Mouse (Mus musculus) midbrain, embryonic 14.5 days (tissue): ENCODE data around the gene B3galt6. TPM values are rescaled to one million over a fixed set of nuclear protein-coding genes. Genes with fewer than 3 reads are reported as not detected.

Experiments used
- ATAC-seq: fragments of 200-750 bp; cut with Nextera tagmentation; 2 replicates; pipeline ENCODE4 v1.8.0; 2017; ENCODE audit warnings: moderate number of reproducible peaks, moderate library complexity; ENCODE audit not compliant: low FRiP score, low TSS enrichment
- DNase-seq: peaks from one replicate; pipeline ENCODE4 v3.0.0-alpha.2; 2015
- H3K27ac ChIP-seq: fragments of 300-500 bp; sonication (generic); replicated peaks from 2 replicates; pipeline ENCODE4 v1.5.1; 2014; ENCODE audit warnings: mild to moderate bottlenecking, low read depth, low read length, moderate library complexity
- H3K27me3 ChIP-seq: fragments of 300-500 bp; sonication (generic); 2 replicates; pipeline ENCODE4 v1.6.1; 2014; ENCODE audit warnings: low read length, control low read depth, mixed read lengths; ENCODE audit not compliant: control insufficient read depth, insufficient read depth
- H3K36me3 ChIP-seq: fragments of 300-500 bp; sonication (generic); 2 replicates; pipeline ENCODE4 v1.6.1; 2014; ENCODE audit warnings: low read length, control low read depth; ENCODE audit not compliant: control insufficient read depth, insufficient read depth
- H3K4me1 ChIP-seq: fragments of 300-500 bp; sonication (generic); 2 replicates; pipeline ENCODE4 v1.6.1; 2014; ENCODE audit warnings: mild to moderate bottlenecking, antibody characterized with exemption, low read length, control low read depth; ENCODE audit not compliant: control insufficient read depth, insufficient read depth
- H3K4me2 ChIP-seq: fragments of 300-500 bp; sonication (generic); 2 replicates; pipeline ENCODE4 v1.6.1; 2014; ENCODE audit warnings: mild to moderate bottlenecking, low read length, moderate library complexity
- H3K4me3 ChIP-seq: fragments of 300-500 bp; sonication (generic); replicated peaks from 2 replicates; pipeline ENCODE4 v1.5.1; 2014; ENCODE audit warnings: low read depth, low read length
- H3K9ac ChIP-seq: fragments of 300-500 bp; sonication (generic); replicated peaks from 2 replicates; pipeline ENCODE4 v1.6.1; 2014; ENCODE audit warnings: mild to moderate bottlenecking, low read length, moderate library complexity
- H3K9me3 ChIP-seq: fragments of 300-500 bp; sonication (generic); 2 replicates; pipeline ENCODE4 v1.6.1; 2016; ENCODE audit warnings: low read length, control low read depth, mixed read lengths; ENCODE audit not compliant: control insufficient read depth
- WGBS: fragments of 180-500 bp; shearing (Covaris S2); extraction: QIAGEN DNeasy Blood & Tissue Kit; methylation state at CpG from one replicate; pipeline ENCODE4 v1.1.7; 2014; 5-methylcytosine and 5-hydroxymethylcytosine counted together
- polyA plus RNA-seq: library from polyadenylated mRNA; unstranded; fragments of >200 nt; fragmentation: Nextera tagmentation; extraction: Ambion mirVana; gene quantifications from 2 replicates; pipeline ENCODE4 v1.2.1, GENCODE M21; 2014

B3galt6 gene
- polyA plus RNA-seq, 1 experiment from 2014 or later: 36.3 TPM

- peaks cover 20% of the 10 kb centered on the region for H3K4me1 ChIP-seq
- H3K9ac ChIP-seq: no peak overlapping the region
- H3K4me3 ChIP-seq: no peak overlapping the region
- no peaks in the 10 kb centered on the region for H3K9me3 ChIP-seq
- peaks cover 23% of the 10 kb centered on the region for H3K36me3 ChIP-seq
- no peak overlapping the region for H3K4me2 ChIP-seq
- H3K27me3 ChIP-seq: no peaks in the 10 kb centered on the region
- 92% methylated on average over 7 of the region's 7 CpGs for WGBS
- ATAC-seq: no peak
- no peak for DNase-seq
- H3K27ac ChIP-seq: no peak overlapping the region
Observed at GRCm38 (mm10) chr4:156028580-156028979, 36.1 kb upstream of the B3galt6 start.

- ATAC-seq: no peak
- WGBS: 78% methylated on average over 4 of the region's 4 CpGs
Observed at GRCm38 (mm10) chr4:156026013-156026412, 33.6 kb upstream of the B3galt6 start, which contains the start of gene Tnfrsf18. TSS of gene Tnfrsf18 (plus strand) at chr4:156026164.

GRCm38 (mm10) chr4:156024184-156024583, 31.7 kb upstream of the B3galt6 start:
- peaks cover 26% of the 10 kb centered on the region for H3K36me3 ChIP-seq
- no peaks in the 10 kb centered on the region for H3K4me1 ChIP-seq
- no peak overlapping the region for H3K4me3 ChIP-seq
- H3K4me2 ChIP-seq: no peak overlapping the region
- 96% methylated on average over 7 of the region's 7 CpGs for WGBS
- no peaks in the 10 kb centered on the region for H3K27me3 ChIP-seq
- H3K9ac ChIP-seq: no peak overlapping the region
- no peaks in the 10 kb centered on the region for H3K9me3 ChIP-seq
- ATAC-seq: no peak
- no peak overlapping the region for H3K27ac ChIP-seq
- no peak for DNase-seq

More at GRCm38 (mm10) chr4:156026013-156026412, 33.6 kb upstream of the B3galt6 start, which contains the start of gene Tnfrsf18:
- Histone ChIP-seq H3K4me2 (no peak within 1 kb of the TSS), H3K27ac (no peak within 1 kb of the TSS), H3K4me1 (peaks cover 10% of the 10 kb centered on the region), H3K36me3 (peaks cover 23% of the 10 kb centered on the region), H3K27me3 (no peaks in the 10 kb centered on the region), H3K4me3 (no peak within 1 kb of the TSS), H3K9me3 (no peaks in the 10 kb centered on the region), H3K9ac (no peak within 1 kb of the TSS)
- no peak for DNase-seq

- Histone ChIP-seq H3K27ac (no peak overlapping the region), H3K4me2 (no peak overlapping the region), H3K4me3 (no peak overlapping the region), H3K27me3 (no peaks in the 10 kb centered on the region), H3K4me1 (no peaks in the 10 kb centered on the region), H3K36me3 (peaks cover 26% of the 10 kb centered on the region), H3K9ac (no peak overlapping the region), H3K9me3 (no peaks in the 10 kb centered on the region)
- no peak for DNase-seq
- ATAC-seq: no peak
- 86% methylated on average over 9 of the region's 9 CpGs for WGBS
Observed at GRCm38 (mm10) chr4:156023520-156023919, 31.1 kb upstream of the B3galt6 start.

- Histone ChIP-seq H3K9me3 (no peaks in the 10 kb centered on the region), H3K27ac (no peak overlapping the region), H3K36me3 (peaks cover 11% of the 10 kb centered on the region; the same call in 1 of the 2 replicates), H3K4me2 (no peak overlapping the region), H3K27me3 (no peaks in the 10 kb centered on the region), H3K9ac (no peak overlapping the region), H3K4me1 (no peaks in the 10 kb centered on the region), H3K4me3 (no peak overlapping the region)
- no peak for ATAC-seq
- no peak for DNase-seq
- 91% methylated on average over 9 of the region's 9 CpGs for WGBS
Observed at GRCm38 (mm10) chr4:156021942-156022419, 29.5 kb upstream of the B3galt6 start.

GRCm38 (mm10) chr4:156021381-156021780, 28.9 kb upstream of the B3galt6 start:
- WGBS: 93% methylated on average over 3 of the region's 3 CpGs
- Histone ChIP-seq H3K9me3 (no peaks in the 10 kb centered on the region), H3K4me1 (no peaks in the 10 kb centered on the region), H3K4me3 (no peak overlapping the region), H3K27ac (no peak overlapping the region), H3K9ac (no peak overlapping the region), H3K36me3 (peaks cover 8% of the 10 kb centered on the region; the same call in 1 of the 2 replicates), H3K4me2 (no peak overlapping the region), H3K27me3 (no peaks in the 10 kb centered on the region)
- ATAC-seq: no peak
- no peak for DNase-seq

GRCm38 (mm10) chr4:156019771-156020170, 27.3 kb upstream of the B3galt6 start:
- Histone ChIP-seq H3K4me1 (no peaks in the 10 kb centered on the region), H3K27me3 (no peaks in the 10 kb centered on the region), H3K9ac (no peak overlapping the region), H3K27ac (no peak overlapping the region), H3K36me3 (peaks cover 15% of the 10 kb centered on the region), H3K9me3 (no peaks in the 10 kb centered on the region), H3K4me2 (no peak overlapping the region), H3K4me3 (no peak overlapping the region)
- no peak for ATAC-seq
- no peak for DNase-seq
- 91% methylated on average over 12 of the region's 12 CpGs for WGBS

- Histone ChIP-seq H3K4me3 (no peak overlapping the region), H3K9ac (no peak overlapping the region), H3K27ac (no peak overlapping the region), H3K36me3 (peaks cover 60% of the 10 kb centered on the region), H3K4me1 (no peaks in the 10 kb centered on the region), H3K9me3 (no peaks in the 10 kb centered on the region), H3K4me2 (no peak overlapping the region), H3K27me3 (no peaks in the 10 kb centered on the region)
- WGBS: 94% methylated on average over 2 of the region's 2 CpGs
- DNase-seq (no peak), ATAC-seq (no peak)
Observed at GRCm38 (mm10) chr4:156014436-156014835, 22.0 kb upstream of the B3galt6 start.

- DNase-seq (no peak), ATAC-seq (no peak)
- Histone ChIP-seq H3K27me3 (no peaks in the 10 kb centered on the region), H3K4me2 (no peak within 1 kb of the TSS), H3K27ac (no peak within 1 kb of the TSS), H3K9ac (no peak within 1 kb of the TSS), H3K4me1 (no peaks in the 10 kb centered on the region), H3K9me3 (no peaks in the 10 kb centered on the region), H3K4me3 (no peak within 1 kb of the TSS), H3K36me3 (peaks cover 67% of the 10 kb centered on the region)
- 89% methylated on average over 8 of the region's 8 CpGs for WGBS
Observed at GRCm38 (mm10) chr4:156013637-156014036, 21.2 kb upstream of the B3galt6 start, which contains the start of gene Tnfrsf4. TSS of gene Tnfrsf4 (plus strand) at chr4:156013843.
